Mouse (Mus musculus) CD8-positive naive resting alpha-beta T cell, adult 2 months (primary cell): ENCODE results near the gene Arid1a.

ENCODE experiments used
- DNase-seq, 2 experiments: peaks; one replicate each; pipeline ENCODE4 v3.0.0; 2022; ENCODE audit warnings: low read depth in 2 of 2, low spot score in 2 of 2

Arid1a gene

GRCm38 (mm10) chr4:133676189-133676588, 80.4 kb downstream of the Arid1a start:
- DNase-seq = no peak

DNA sequence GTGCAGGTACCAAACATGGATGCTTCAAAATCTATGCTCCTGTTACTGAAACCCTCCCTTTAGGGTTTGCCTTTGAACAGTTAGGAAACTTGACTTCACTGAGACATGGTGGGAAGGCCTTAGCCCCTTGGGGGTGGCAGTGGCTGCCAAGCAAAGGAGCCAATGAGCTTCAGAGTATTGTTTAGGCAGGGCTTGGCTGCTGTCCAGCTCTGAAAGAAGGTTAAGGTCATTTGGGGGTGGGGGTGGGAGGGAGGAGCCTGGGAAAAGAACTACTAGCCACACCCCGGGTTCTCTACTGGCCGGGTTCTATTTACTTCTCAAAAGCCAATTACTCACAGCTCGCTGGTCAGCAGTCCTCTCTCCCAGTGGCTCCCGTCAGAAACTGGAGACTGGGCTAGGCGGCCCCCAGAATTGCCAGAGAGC, 81.0 kb downstream of the Arid1a start:
- DNase-seq = no peak

GRCm38 (mm10) chr4:133674331-133674695, 82.3 kb downstream of the Arid1a start:
- no peak for DNase-seq

GRCm38 (mm10) chr4:133673666-133674330, 82.8 kb downstream of the Arid1a start:
- DNase-seq = no peak

GRCm38 (mm10) chr4:133672845-133673647, 83.5 kb downstream of the Arid1a start:
- peak; percentile 21 to 50 for DNase-seq

DNA sequence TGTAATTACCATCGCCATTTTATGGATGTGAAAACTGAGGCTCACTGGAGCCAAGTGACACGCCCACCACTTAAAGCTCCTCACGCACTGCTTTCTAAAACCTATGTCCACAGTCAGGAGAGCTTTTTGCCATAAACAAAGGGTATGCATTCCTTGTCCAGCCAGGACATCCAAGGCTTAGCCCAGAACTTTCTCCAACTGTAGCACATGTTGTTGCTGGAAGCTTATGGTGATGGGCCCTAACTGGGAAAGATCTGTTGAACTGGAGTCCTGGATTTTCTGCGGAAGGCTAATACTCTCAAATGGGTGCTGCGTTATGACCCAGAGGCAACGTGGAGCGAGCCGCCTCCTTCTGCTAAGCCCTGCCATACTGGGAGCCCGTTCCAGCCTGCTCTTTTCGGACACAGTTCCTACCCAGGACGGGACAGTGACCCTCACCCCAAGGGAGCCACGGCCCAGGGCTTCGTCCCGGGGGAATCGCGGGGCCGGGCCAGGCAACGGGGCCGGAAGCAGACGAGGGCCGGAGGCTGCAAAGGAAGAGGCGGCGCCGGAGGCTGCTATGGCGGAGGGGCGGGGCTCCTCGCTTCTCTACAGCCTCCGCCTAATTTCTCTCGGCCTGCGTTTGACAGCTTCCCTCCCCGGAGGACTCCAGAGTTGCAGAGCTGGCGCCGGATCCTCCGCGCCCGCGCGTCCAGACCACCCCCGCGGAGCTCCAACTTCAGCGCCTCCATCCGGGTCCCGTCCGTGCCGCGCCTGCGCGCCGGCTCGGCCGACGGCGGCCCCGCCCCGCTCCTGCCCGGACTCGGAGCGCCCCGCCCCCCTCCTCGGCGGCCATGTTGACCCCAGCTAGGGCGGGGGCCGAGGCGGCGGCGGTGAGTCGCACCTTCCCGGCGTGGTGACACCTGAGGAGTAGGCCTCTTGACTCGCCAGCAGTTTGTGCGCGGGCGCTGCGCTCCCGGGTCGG, 84.4 kb downstream of the Arid1a start, which contains the start of gene Pigv:
Gene Pigv, minus strand, starts transcription at position 767 of the 964 bp plus-strand sequence.
- DNase-seq = peak; percentile 88 to 91

- DNase-seq = peak; percentile 43 to 67
These were observed 85.2 kb downstream of the Arid1a start for GRCm38 (mm10) chr4:133671184-133671880.

DNA sequence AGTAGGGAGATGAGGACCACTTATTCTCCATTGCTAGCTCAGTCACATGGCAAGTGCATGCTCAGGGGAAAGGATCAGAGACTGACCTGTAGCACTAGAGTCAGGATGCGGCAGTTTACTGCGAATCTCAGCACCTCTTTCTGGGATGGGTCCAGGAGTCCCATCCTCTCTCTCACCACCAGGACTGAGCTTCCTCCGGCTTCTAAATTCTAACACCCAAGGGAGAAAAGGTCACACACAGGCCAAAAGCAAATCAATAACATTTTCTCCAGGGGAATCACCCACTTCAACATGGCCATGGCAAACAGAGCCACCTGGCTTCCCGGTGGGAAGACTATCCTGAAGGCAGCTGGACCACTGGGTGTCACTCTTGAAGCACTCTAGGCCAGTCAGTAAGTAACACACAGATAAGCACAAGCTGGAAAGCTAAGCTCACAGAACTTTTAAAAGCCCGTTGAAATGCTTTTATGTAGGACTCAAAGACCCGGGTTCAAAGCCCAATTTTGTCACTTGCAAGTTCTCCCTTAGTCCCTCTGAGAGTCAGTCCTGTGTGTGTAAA, 86.8 kb downstream of the Arid1a start:
- DNase-seq = no peak

DNA sequence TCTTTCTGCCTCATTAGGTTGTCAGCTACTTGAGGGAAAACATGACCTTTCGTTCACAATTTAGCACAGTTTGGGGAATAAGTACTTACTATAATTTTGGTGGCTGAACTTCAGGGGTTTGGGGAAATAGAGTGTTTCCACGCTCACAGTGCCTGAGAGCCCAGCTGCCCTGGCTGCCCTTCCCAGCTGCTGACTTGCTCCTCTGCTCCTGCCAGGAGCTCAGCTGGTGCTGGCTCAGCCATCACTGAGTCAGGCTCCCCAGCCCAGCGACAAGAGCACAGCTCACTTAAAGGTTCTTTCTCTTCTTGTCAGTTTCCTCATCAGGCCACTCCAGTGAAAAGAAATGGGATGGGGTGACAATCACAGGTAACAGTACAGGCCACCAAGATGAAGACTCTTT, 88.0 kb downstream of the Arid1a start:
- DNase-seq = no peak

- peak; percentile 36 to 59 for DNase-seq
These were observed 90.4 kb downstream of the Arid1a start for GRCm38 (mm10) chr4:133666199-133666598.

- no peak for DNase-seq
These were observed 91.5 kb downstream of the Arid1a start for GRCm38 (mm10) chr4:133665118-133665517.

DNA sequence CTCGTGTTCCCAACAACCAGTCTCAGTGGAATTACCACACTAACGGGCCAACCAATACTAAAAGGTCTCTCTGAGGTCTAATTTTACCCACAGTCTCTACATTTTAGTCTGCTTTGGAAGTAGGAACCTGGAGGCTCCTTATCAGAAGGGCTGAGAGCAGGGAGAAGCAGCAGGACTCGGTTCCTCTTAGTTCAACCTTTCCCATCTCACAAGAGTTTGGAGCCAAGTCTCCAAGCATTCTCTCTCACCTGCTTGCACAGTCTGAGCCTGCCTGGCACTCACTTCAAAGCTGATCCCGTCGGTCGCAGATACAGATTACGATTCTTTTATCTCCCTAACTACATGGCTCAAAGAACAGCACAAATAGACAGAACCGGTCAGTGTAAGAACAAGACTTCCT, 93.6 kb downstream of the Arid1a start:
- no peak for DNase-seq

- no peak for DNase-seq
These were observed 94.1 kb downstream of the Arid1a start for GRCm38 (mm10) chr4:133662421-133662820.

DNA sequence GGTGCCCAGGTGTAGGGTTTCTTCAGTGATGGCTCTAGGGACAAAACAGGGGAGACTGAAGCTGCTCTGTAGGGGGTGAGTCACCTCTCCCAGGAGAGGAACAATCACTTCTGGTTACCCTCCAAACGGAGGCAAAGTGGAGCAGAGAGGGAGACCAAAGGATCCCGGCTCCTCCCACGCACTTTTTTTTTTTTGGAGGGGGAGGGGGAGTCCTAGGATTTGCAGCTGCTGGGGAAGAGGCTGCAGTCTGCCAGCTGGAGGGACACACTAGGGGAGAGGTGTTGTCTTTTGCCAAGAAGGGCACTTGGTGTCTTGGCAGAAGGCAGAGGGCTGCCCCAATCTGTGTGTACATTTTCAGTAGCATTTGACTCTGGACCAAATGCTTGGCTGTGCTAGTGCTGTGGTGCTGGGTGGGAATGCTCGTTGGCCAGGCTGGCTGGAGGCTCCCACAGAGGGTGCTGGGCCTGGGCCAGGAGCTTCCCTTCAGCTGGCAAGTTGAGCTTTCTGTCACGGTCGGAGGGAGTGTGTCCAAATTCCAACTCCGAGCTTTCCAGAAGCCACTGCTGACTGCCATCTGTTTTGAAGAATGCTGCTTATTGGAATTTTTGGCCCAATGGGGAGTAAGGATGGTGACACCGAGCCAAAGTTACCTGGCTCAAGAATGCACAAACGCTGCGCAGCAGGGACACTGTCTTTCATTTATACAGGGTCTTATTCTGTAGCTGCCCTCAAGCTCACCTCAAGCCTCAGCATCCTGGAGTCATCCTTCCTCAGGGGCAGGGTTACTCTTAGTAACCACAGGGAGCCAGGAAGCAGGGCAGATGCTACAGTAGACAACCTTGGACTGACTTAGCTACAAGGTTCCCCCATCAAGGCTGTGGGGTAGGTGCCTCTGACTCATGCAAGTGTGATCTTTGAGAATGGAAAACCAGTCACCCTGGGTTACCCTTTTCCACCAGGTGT, 96.1 kb downstream of the Arid1a start:
- DNase-seq = no peak

GRCm38 (mm10) chr4:133659497-133660192, 96.9 kb downstream of the Arid1a start:
- no peak for DNase-seq

DNA sequence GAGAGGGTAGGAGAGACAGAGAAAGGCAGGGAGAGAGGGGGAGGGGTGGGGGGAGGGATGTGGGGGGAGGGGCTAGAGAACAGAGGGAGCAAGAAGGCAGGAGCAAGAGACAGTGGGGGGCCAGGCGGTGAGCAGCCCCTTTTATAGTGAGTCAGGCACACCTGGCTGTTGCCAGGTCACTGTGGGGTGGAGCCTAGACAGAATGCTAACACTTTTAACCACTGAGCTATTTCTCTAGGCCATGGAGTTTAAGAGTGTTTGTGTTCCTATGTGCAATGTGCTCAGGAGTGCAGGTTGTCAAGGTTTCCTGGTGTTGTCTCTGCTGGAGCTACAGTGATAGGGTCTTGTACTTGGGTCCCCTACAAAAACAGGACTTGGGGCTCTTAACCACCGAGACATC, 97.8 kb downstream of the Arid1a start:
- no peak for DNase-seq

- no peak for DNase-seq
These were observed 98.6 kb downstream of the Arid1a start for GRCm38 (mm10) chr4:133657829-133658458.

- no peak for DNase-seq
These were observed 99.6 kb downstream of the Arid1a start for GRCm38 (mm10) chr4:133656997-133657396.
